Mouse (Mus musculus) erythroblast, embryonic 14.5 days (primary cell): ENCODE measurements around the gene Gm37240.

Experiments used
- GATA1 ChIP-seq: IDR thresholded peaks from 2 replicates; pipeline ENCODE4 v1.6.1; 2012; ENCODE audit warnings: low read length, inconsistent platforms, mixed read lengths
- TAL1 ChIP-seq: IDR thresholded peaks from 3 replicates; pipeline ENCODE4 v1.6.1; 2012; ENCODE audit warnings: low read length, inconsistent platforms, mixed read lengths

GRCm38 (mm10) chr3:85895020-85895419 is 7.7 kb upstream of the Gm37240 start:
- TF ChIP-seq GATA1, result no peak
- TF ChIP-seq TAL1, result no peak
